Mouse (Mus musculus) CD4-positive helper T cell, adult 2 months (primary cell): ENCODE measurements around the gene 1700003E16Rik.
A peak's percentile ranks its signal among the peaks of the same experiment; 100 is the strongest.

Experiments
- DNase-seq: peaks from one replicate; pipeline ENCODE4 v3.0.0-alpha.2; 2012; ENCODE audit warnings: low read depth, missing footprints, low spot score

Gene 1700003E16Rik

GRCm38 (mm10) chr6:83127419-83127818 is 28.8 kb upstream of the 1700003E16Rik start:
- DNase-seq = no peak

- no peak for DNase-seq
These were observed 24.7 kb upstream of the 1700003E16Rik start for GRCm38 (mm10) chr6:83131469-83132034.

- no peak for DNase-seq
These were observed 23.9 kb upstream of the 1700003E16Rik start for GRCm38 (mm10) chr6:83132176-83132919.

- no peak for DNase-seq
These were observed 22.0 kb upstream of the 1700003E16Rik start for GRCm38 (mm10) chr6:83134226-83134625.

- no peak for DNase-seq
These were observed 21.2 kb upstream of the 1700003E16Rik start, which contains the start of gene Rtkn for GRCm38 (mm10) chr6:83134951-83135513. Gene Rtkn (plus strand): TSS chr6:83135463.

- no peak for DNase-seq
These were observed 20.5 kb upstream of the 1700003E16Rik start for GRCm38 (mm10) chr6:83135571-83136161.

- DNase-seq = no peak
These were observed 19.8 kb upstream of the 1700003E16Rik start for GRCm38 (mm10) chr6:83136291-83136880.

GRCm38 (mm10) chr6:83136881-83137575 is 19.2 kb upstream of the 1700003E16Rik start:
- DNase-seq = no peak

GRCm38 (mm10) chr6:83137576-83137950 is 18.6 kb upstream of the 1700003E16Rik start:
- DNase-seq = no peak

- DNase-seq = no peak
These were observed 18.1 kb upstream of the 1700003E16Rik start for GRCm38 (mm10) chr6:83138056-83138455.

- no peak for DNase-seq
These were observed 16.2 kb upstream of the 1700003E16Rik start for GRCm38 (mm10) chr6:83140044-83140443.

GRCm38 (mm10) chr6:83141636-83142035 is 14.6 kb upstream of the 1700003E16Rik start:
- DNase-seq = no peak

- DNase-seq = no peak
These were observed 13.9 kb upstream of the 1700003E16Rik start for GRCm38 (mm10) chr6:83142211-83142731.

GRCm38 (mm10) chr6:83142886-83143285 is 13.3 kb upstream of the 1700003E16Rik start:
- DNase-seq = no peak

GRCm38 (mm10) chr6:83145209-83145608 is 11.0 kb upstream of the 1700003E16Rik start:
- DNase-seq = no peak

GRCm38 (mm10) chr6:83145805-83146204 is 10.4 kb upstream of the 1700003E16Rik start:
- DNase-seq = no peak

- DNase-seq = no peak
These were observed 8.9 kb upstream of the 1700003E16Rik start for GRCm38 (mm10) chr6:83147280-83147679.

- DNase-seq = no peak
These were observed 4.5 kb upstream of the 1700003E16Rik start for GRCm38 (mm10) chr6:83151721-83152120.

GRCm38 (mm10) chr6:83153038-83153437 is 3.2 kb upstream of the 1700003E16Rik start:
- DNase-seq = no peak

GRCm38 (mm10) chr6:83153485-83153884 is 2.7 kb upstream of the 1700003E16Rik start:
- DNase-seq = no peak

GRCm38 (mm10) chr6:83155552-83156238 is 509 bp upstream of the 1700003E16Rik start:
- peak; percentile 21 for DNase-seq
